Mouse (Mus musculus) heart, postnatal 0 days (tissue): ENCODE results near the gene Heg1.

ENCODE experiments used
- CTCF ChIP-seq: IDR thresholded peaks from 2 replicates; pipeline ENCODE4 v1.5.1; 2016; ENCODE audit warnings: antibody characterized with exemption, control low read depth, low read depth
- EP300 ChIP-seq: IDR thresholded peaks from 2 replicates; pipeline ENCODE4 v1.6.1; 2016; ENCODE audit warnings: antibody characterized with exemption, low read depth

- no peak for TF ChIP-seq CTCF
- no peak for TF ChIP-seq EP300
These were observed 2.5 kb upstream of the Heg1 start for GRCm38 (mm10) chr16:33681661-33682060.
